Mouse (Mus musculus) ES-Bruce4 (cell line): ENCODE results near the gene Tshr.

Source experiments
- CTCF ChIP-seq: IDR thresholded peaks from one replicate; pipeline ENCODE4 v1.8.1; 2011; ENCODE audit warnings: low read depth, low read length
- EP300 ChIP-seq: IDR thresholded peaks from 2 replicates; pipeline ENCODE4 v1.6.1; 2011; ENCODE audit warnings: low read depth, low read length; ENCODE audit not compliant: insufficient read depth
- POLR2A ChIP-seq: IDR thresholded peaks from one replicate; pipeline ENCODE4 v1.8.1; 2011; ENCODE audit warnings: low read length; ENCODE audit not compliant: insufficient read depth

DNA sequence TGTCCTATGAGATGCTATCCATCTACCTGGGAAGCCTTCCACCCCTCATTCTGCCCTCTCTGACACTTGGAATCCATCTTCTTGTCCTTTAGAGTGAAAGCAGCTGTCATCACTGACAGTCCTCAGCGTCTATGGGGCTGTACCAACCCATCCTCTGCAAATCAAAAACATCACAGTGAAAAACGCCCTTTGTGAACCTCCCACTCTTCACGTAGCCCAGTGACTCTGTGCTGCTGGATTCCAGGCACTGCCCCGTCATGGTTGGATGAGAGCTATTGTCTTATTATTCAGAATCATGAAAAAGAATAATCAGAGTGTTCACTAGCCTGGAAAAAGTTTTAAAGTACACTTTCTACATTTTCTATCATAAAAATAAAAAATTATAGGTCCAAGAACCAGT, 42.1 kb downstream of the Tshr start:
- no peak for TF ChIP-seq CTCF
- TF ChIP-seq POLR2A, result no peak
- no peak for TF ChIP-seq EP300
